Comparison of ENCODE assay signal across 26 mouse cellular contexts in the genomic region with DNA sequence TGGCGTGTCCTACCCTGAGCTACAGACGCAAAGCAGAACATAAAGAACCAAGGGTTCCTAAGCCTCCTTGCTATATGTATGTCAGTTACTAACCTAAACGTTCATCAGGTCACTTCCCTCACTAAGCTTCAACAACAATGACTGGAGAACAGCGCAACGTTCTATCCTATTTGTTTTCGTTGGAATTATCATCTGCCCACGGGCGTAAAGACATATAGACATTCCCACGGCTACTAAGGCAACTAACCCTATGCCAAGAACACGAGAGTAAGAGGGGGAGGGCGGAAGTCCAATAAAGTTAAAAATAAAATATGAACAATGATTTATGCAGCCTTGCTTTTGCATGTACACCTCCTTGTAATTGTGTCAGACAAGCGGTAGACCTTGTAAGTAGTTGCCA. TPM values are rescaled to one million over a fixed set of nuclear protein-coding genes. Genes with fewer than 3 reads are reported as not detected.
"Had no signal": no experiment of that assay in that cellular context is flagged by ENCODE, and none has a peak within 500 bp of the region (broad histone marks: within the 10 kb centered on the region; RNA-seq: fewer than 3 reads in every experiment).

No protein-coding gene starts in this region.

- H3K9me3 ChIP-seq: liver, embryonic 13.5 days had no signal

- H3K36me3 ChIP-seq: liver, embryonic 13.5 days had no signal

- H3K4me2 ChIP-seq: liver, embryonic 13.5 days had no signal

- DNase-seq: kidney, adult 11 months; kidney, adult 8-10 months; layer of hippocampus, adult 9-11 months; liver, embryonic 13.5 days; lung, adult 2 months; midbrain, embryonic 14.5 days; right cerebral cortex, postnatal 4 days; thymus, adult 2 months; thymus, postnatal 14 days; thymus, postnatal 4 days had no signal

- H3K9ac ChIP-seq: liver, embryonic 13.5 days had no signal

- H3K27me3 ChIP-seq: liver, embryonic 13.5 days had no signal

- H3K4me3 ChIP-seq: layer of hippocampus, adult 2 months; left cerebral cortex, adult 2 months; liver, embryonic 13.5 days had no signal

- H3K27ac ChIP-seq: layer of hippocampus, adult 2 months; left cerebral cortex, adult 2 months; liver, embryonic 13.5 days; macrophage had no signal

RNA-seq across cellular contexts. Expression of gene Gm17409, which starts 53.2 kb away (rescaled TPM):
- total RNA-seq: layer of hippocampus, adult 2 months; layer of hippocampus, postnatal 25 days; left cerebral cortex, adult 2 months; left cerebral cortex, postnatal 10 days; left cerebral cortex, postnatal 36 days; liver, adult 2 months; megakaryocyte, adult 5-6 weeks; midbrain, postnatal 0 days had no signal
- polyA plus RNA-seq: kidney, embryonic 16.5 days; large intestine, adult 2 months; limb, embryonic 11.5 days; limb, embryonic 14.5 days; liver, adult 2 months; liver, embryonic 13.5 days; liver, embryonic 16.5 days; lung, adult 2 months; lung, embryonic 16.5 days; macrophage; midbrain, embryonic 14.5 days; midbrain, postnatal 0 days; neural tube, embryonic 11.5 days; thymus, adult 2 months had no signal
